Mouse (Mus musculus) kidney, embryonic 15.5 days (tissue): Measurements from ENCODE around the gene Gpc5. TPM values are rescaled to one million over a fixed set of nuclear protein-coding genes. Genes with fewer than 3 reads are reported as not detected.
A peak's percentile ranks its signal among the peaks of the same experiment; 100 is the strongest.

Experiments used
- ATAC-seq: fragments of 200-750 bp; cut with Nextera tagmentation; replicated peaks from 2 replicates; pipeline ENCODE4 v1.8.0; 2017; ENCODE audit warnings: moderate TSS enrichment; ENCODE audit not compliant: low FRiP score
- H3K27ac ChIP-seq: fragments of 300-500 bp; sonication (generic); 2 replicates; pipeline ENCODE4 v1.5.1; 2015; ENCODE audit warnings: mild to moderate bottlenecking, inconsistent platforms
- H3K27me3 ChIP-seq: fragments of 300-500 bp; sonication (generic); 2 replicates; pipeline ENCODE4 v1.6.1; 2015; ENCODE audit warnings: inconsistent platforms
- H3K36me3 ChIP-seq: fragments of 300-500 bp; sonication (generic); 2 replicates; pipeline ENCODE4 v1.6.1; 2015; ENCODE audit warnings: inconsistent platforms
- H3K4me1 ChIP-seq: fragments of 300-500 bp; sonication (generic); 2 replicates; pipeline ENCODE4 v1.6.1; 2015; ENCODE audit warnings: inconsistent platforms
- H3K4me2 ChIP-seq: fragments of 300-500 bp; sonication (generic); 2 replicates; pipeline ENCODE4 v1.6.1; 2015; ENCODE audit warnings: moderate library complexity, mild to moderate bottlenecking, inconsistent platforms
- H3K4me3 ChIP-seq: fragments of 300-500 bp; sonication (generic); replicated peaks from 2 replicates; pipeline ENCODE4 v1.5.1; 2015; ENCODE audit warnings: mild to moderate bottlenecking, inconsistent platforms
- H3K9ac ChIP-seq: fragments of 300-500 bp; sonication (generic); 2 replicates; pipeline ENCODE4 v1.6.1; 2015; ENCODE audit warnings: mild to moderate bottlenecking, inconsistent platforms
- H3K9me3 ChIP-seq: fragments of 300-500 bp; sonication (generic); replicated peaks from 2 replicates; pipeline ENCODE4 v1.6.1; 2016; ENCODE audit warnings: inconsistent platforms
- WGBS: fragments of 180-500 bp; shearing (Covaris S2); methylation state at CpG from one replicate; pipeline ENCODE4 v1.1.7; 2015; ENCODE audit warnings: mixed read lengths; 5-methylcytosine and 5-hydroxymethylcytosine counted together
- polyA plus RNA-seq: library from polyadenylated mRNA; unstranded; fragments of >200 nt; fragmentation: Nextera tagmentation; extraction: Ambion mirVana; gene quantifications from 2 replicates; pipeline ENCODE4 v1.2.1, GENCODE M21; 2015

The Gpc5 gene
- polyA plus RNA-seq, 1 experiment from 2014 or later, result 11.1 TPM

GRCm38 (mm10) chr14:115118626-115119025 lies 26.6 kb downstream of the Gpc5 start:
- peak overlapping the region; percentile 72 for H3K27ac ChIP-seq
- WGBS, result 64% methylated on average over 9 of the region's 9 CpGs
- H3K9ac ChIP-seq, result no peak overlapping the region
- H3K9me3 ChIP-seq, result no peaks in the 10 kb centered on the region
- 0 out of 2 replicates have a peak, but pooled peaks cover 5% of the 10 kb centered on the region for H3K4me1 ChIP-seq
- H3K4me3 ChIP-seq, result no peak overlapping the region
- no peaks in the 10 kb centered on the region for H3K27me3 ChIP-seq
- ATAC-seq, result peak; percentile 96
- H3K36me3 ChIP-seq, result no peaks in the 10 kb centered on the region
- H3K4me2 ChIP-seq, result no peak overlapping the region

- H3K4me1 ChIP-seq, result no peaks in the 10 kb centered on the region
- no peak overlapping the region for H3K9ac ChIP-seq
- H3K36me3 ChIP-seq, result no peaks in the 10 kb centered on the region
- ATAC-seq, result no peak
- no peaks in the 10 kb centered on the region for H3K9me3 ChIP-seq
- WGBS, result 82% methylated on average over 3 of the region's 3 CpGs
- no peak overlapping the region for H3K27ac ChIP-seq
- H3K27me3 ChIP-seq, result no peaks in the 10 kb centered on the region
- no peak overlapping the region for H3K4me2 ChIP-seq
- H3K4me3 ChIP-seq, result no peak overlapping the region
Observed at GRCm38 (mm10) chr14:115148821-115149220, 56.8 kb downstream of the Gpc5 start.

GRCm38 (mm10) chr14:115156597-115156996 lies 64.6 kb downstream of the Gpc5 start:
- no peak for ATAC-seq
- no peaks in the 10 kb centered on the region for H3K9me3 ChIP-seq
- no peak overlapping the region for H3K27ac ChIP-seq
- no peaks in the 10 kb centered on the region for H3K27me3 ChIP-seq
- no peak overlapping the region for H3K9ac ChIP-seq
- no peaks in the 10 kb centered on the region for H3K4me1 ChIP-seq
- 83% methylated on average over 4 of the region's 4 CpGs for whole genome bisulfite sequencing
- H3K4me3 ChIP-seq, result no peak overlapping the region
- no peaks in the 10 kb centered on the region for H3K36me3 ChIP-seq
- H3K4me2 ChIP-seq, result no peak overlapping the region

- Histone ChIP-seq H3K4me2 (no peak overlapping the region), H3K9ac (no peak overlapping the region), H3K4me3 (no peak overlapping the region), H3K27ac (no peak overlapping the region), H3K4me1 (no peaks in the 10 kb centered on the region), H3K36me3 (no peaks in the 10 kb centered on the region), H3K27me3 (no peaks in the 10 kb centered on the region), H3K9me3 (no peaks in the 10 kb centered on the region)
- no peak for ATAC-seq
- WGBS, result 60% methylated on average over 3 of the region's 3 CpGs
Observed at GRCm38 (mm10) chr14:115177322-115177836, 85.4 kb downstream of the Gpc5 start.

DNA sequence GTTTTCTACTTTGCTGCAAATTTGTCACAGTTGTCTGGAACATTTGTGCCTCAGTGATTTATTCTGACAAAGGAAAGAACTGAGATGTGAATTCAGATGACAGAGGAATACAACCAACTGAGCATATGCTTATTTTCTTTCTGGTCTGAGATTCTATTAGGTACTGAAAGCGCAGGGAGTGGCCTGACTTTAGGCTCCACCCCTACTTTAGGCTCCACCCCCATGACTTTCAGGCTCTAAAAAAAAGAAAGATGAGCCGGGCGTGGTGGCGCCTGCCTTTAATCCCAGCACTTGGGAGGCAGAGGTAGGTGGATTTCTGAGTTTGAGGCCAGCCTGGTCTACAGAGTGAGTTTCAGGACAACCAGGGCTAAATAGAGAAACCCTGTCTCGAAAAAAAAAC lies 87.9 kb downstream of the Gpc5 start:
- Histone ChIP-seq H3K4me3 (no peak overlapping the region), H3K4me2 (no peak overlapping the region), H3K27me3 (no peaks in the 10 kb centered on the region), H3K36me3 (no peaks in the 10 kb centered on the region), H3K9me3 (no peaks in the 10 kb centered on the region), H3K4me1 (no peaks in the 10 kb centered on the region), H3K27ac (no peak overlapping the region), H3K9ac (no peak overlapping the region)
- WGBS, result 81% methylated on average over 5 of the region's 5 CpGs
- ATAC-seq, result no peak

GRCm38 (mm10) chr14:115188256-115188655 lies 96.2 kb downstream of the Gpc5 start:
- no peak for ATAC-seq
- H3K4me2 ChIP-seq, result no peak overlapping the region
- H3K9ac ChIP-seq, result no peak overlapping the region
- no peaks in the 10 kb centered on the region for H3K36me3 ChIP-seq
- no peak overlapping the region for H3K27ac ChIP-seq
- no peaks in the 10 kb centered on the region for H3K4me1 ChIP-seq
- H3K27me3 ChIP-seq, result no peaks in the 10 kb centered on the region
- H3K4me3 ChIP-seq, result no peak overlapping the region
- no peaks in the 10 kb centered on the region for H3K9me3 ChIP-seq
- 73% methylated on average over 8 of the region's 8 CpGs for WGBS

DNA sequence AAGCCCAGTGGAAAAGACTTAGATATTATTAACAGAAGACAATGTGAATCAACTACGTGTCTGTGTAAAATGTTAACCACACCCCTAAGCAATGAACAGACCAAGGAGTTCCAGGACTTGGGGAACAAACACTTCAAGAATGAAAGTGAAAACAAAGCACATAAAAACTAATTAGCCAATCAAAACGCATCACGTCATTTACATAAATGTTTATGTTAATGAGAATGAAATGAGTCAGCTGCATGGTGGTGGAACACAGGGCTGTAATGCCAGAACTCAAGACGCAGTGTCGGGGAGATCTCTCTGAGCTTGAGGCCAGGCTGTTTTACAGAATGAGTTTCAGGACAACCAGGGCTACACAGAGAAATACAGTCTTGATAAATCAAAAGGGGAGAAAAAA lies 136.1 kb downstream of the Gpc5 start:
- ATAC-seq, result no peak
- Histone ChIP-seq H3K27ac (no peak overlapping the region), H3K9me3 (no peaks in the 10 kb centered on the region), H3K9ac (no peak overlapping the region), H3K4me1 (no peaks in the 10 kb centered on the region), H3K36me3 (no peaks in the 10 kb centered on the region), H3K4me2 (no peak overlapping the region), H3K4me3 (no peak overlapping the region), H3K27me3 (no peaks in the 10 kb centered on the region)
- 89% methylated on average over 5 of the region's 5 CpGs for WGBS

DNA sequence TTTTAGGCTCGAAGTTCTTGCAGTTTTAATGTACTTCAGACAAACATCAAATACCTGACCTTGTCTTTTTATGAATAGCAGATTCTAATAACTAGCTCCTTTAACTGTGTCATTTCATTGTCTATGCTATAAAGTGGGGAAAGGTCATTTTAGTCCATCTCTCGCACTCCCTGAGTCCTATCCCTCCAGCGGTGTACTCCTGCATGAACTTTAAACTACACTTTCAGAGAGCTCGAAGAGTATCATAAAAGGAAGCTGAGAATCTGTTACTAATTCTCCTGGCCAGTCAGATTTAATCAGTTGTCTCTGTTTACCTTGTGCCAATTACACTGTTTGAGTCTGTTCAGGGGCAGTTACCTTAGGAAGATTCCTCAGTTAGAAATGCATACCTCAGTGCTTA lies 144.4 kb downstream of the Gpc5 start:
- WGBS, result 53% methylated on average over 4 of the region's 4 CpGs

GRCm38 (mm10) chr14:115240621-115241373 lies 148.8 kb downstream of the Gpc5 start:
- no peaks in the 10 kb centered on the region for H3K27me3 ChIP-seq
- whole genome bisulfite sequencing, result 75% methylated on average over 4 of the region's 4 CpGs
- ATAC-seq, result no peak
- H3K4me1 ChIP-seq, result no peaks in the 10 kb centered on the region
- H3K9me3 ChIP-seq, result no peaks in the 10 kb centered on the region
- H3K9ac ChIP-seq, result no peak overlapping the region
- H3K4me2 ChIP-seq, result no peak overlapping the region
- H3K4me3 ChIP-seq, result no peak overlapping the region
- no peaks in the 10 kb centered on the region for H3K36me3 ChIP-seq
- H3K27ac ChIP-seq, result no peak overlapping the region

More for the DNA sequence above, 144.4 kb downstream of the Gpc5 start:
- Histone ChIP-seq H3K4me1 (no peaks in the 10 kb centered on the region), H3K9ac (no peak overlapping the region), H3K9me3 (no peaks in the 10 kb centered on the region), H3K4me2 (no peak overlapping the region), H3K27me3 (no peaks in the 10 kb centered on the region), H3K27ac (no peak overlapping the region), H3K36me3 (no peaks in the 10 kb centered on the region), H3K4me3 (no peak overlapping the region)
- 0 out of 2 replicates have a peak, but pooled peaks have one; percentile 18 for ATAC-seq

DNA sequence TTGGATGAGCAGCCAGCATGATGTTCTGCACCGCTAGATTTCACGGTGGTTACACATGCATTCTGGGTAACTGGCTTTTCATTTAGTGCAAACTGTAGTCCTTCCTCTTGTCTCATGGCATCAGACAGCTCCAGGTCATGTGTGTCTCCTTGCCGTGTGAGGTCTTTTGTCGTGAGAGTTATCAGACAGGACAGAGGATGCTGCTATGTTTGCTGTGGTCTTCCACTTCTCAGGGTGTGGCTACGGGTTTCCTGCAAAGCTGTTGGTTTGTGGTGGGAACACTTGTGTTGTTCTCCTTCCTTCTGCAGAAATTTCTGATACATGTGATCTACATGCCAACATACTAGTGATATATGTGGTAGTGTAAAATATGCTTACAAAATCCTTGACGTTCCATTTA lies 158.5 kb downstream of the Gpc5 start:
- ATAC-seq, result no peak
- no peaks in the 10 kb centered on the region for H3K9me3 ChIP-seq
- H3K27ac ChIP-seq, result no peak overlapping the region
- H3K4me2 ChIP-seq, result no peak overlapping the region
- H3K4me3 ChIP-seq, result no peak overlapping the region
- 88% methylated on average over 6 of the region's 6 CpGs for WGBS
- no peaks in the 10 kb centered on the region for H3K27me3 ChIP-seq
- H3K4me1 ChIP-seq, result no peaks in the 10 kb centered on the region
- H3K9ac ChIP-seq, result no peak overlapping the region
- no peaks in the 10 kb centered on the region for H3K36me3 ChIP-seq

GRCm38 (mm10) chr14:115251791-115252190 lies 159.8 kb downstream of the Gpc5 start:
- 77% methylated on average over 5 of the region's 5 CpGs for WGBS
- no peak overlapping the region for H3K4me3 ChIP-seq

DNA sequence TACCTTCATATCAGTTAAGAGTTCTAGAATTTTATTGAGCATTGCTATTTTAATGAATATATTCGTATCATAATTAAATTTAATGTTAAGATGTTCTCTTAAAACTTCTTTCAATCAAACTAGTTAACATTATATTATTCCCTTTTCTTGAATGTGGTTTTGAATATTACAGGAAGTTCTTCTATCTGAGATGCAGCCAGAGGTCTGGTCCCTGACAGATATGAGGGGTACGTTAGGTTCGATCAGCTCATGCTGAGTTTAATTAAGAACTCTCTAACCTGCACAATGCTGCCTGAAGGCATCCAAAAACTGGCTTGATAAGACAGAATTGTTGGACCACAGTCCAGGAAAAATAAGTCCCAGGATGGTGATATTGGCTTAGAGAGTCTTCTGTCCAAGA lies 161.1 kb downstream of the Gpc5 start:
- H3K27me3 ChIP-seq, result no peaks in the 10 kb centered on the region

More at GRCm38 (mm10) chr14:115251791-115252190, 159.8 kb downstream of the Gpc5 start:
- H3K4me1 ChIP-seq, result no peaks in the 10 kb centered on the region
- H3K27ac ChIP-seq, result no peak overlapping the region
- no peak overlapping the region for H3K9ac ChIP-seq
- ATAC-seq, result no peak
- H3K36me3 ChIP-seq, result no peaks in the 10 kb centered on the region
- no peaks in the 10 kb centered on the region for H3K27me3 ChIP-seq
- H3K4me2 ChIP-seq, result no peak overlapping the region
- no peaks in the 10 kb centered on the region for H3K9me3 ChIP-seq

GRCm38 (mm10) chr14:115253685-115254084 lies 161.7 kb downstream of the Gpc5 start:
- Histone ChIP-seq H3K36me3 (no peaks in the 10 kb centered on the region), H3K4me2 (no peak overlapping the region), H3K4me3 (no peak overlapping the region), H3K27ac (no peak overlapping the region), H3K4me1 (no peaks in the 10 kb centered on the region), H3K9me3 (no peaks in the 10 kb centered on the region), H3K9ac (no peak overlapping the region), H3K27me3 (no peaks in the 10 kb centered on the region)
- ATAC-seq, result no peak
- 79% methylated on average over 2 of the region's 2 CpGs for WGBS

More for the DNA sequence above, 161.1 kb downstream of the Gpc5 start:
- Histone ChIP-seq H3K36me3 (no peaks in the 10 kb centered on the region), H3K4me2 (no peak overlapping the region), H3K4me3 (no peak overlapping the region), H3K9ac (no peak overlapping the region), H3K9me3 (no peaks in the 10 kb centered on the region), H3K27ac (no peak overlapping the region), H3K4me1 (no peaks in the 10 kb centered on the region)
- no peak for ATAC-seq
- WGBS, result 90% methylated on average over 3 of the region's 3 CpGs
